Mouse (Mus musculus): ENCODE results near the gene Olfr1255. TPM values are rescaled to one million over a fixed set of nuclear protein-coding genes. Genes with fewer than 3 reads are reported as not detected.

The Olfr1255 gene
- polyA plus RNA-seq (2016; fragmentation: Nextera tagmentation; extraction: Ambion mirVana), result not detected in 2 replicates

DNA sequence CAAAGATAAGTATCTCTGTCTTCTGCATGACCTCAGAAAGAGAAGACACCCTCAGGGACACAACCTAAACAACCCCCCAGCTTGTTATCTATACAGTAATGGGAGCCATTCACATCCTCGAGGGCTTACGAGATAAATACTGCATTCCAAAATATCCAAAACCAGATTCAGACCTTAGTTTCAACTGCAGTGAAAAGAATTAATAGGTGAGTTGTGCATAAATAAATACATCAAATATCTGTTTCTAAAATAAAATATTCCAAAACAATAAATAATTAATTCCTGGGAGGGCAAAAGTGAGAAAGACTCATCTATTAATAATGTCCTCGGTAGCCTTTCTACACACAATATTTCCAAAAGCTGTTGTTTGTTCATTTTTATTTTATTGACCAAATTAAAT lies at the start of gene Olfr1255:
Gene Olfr1255 (plus strand): TSS at position 301 of the 400 bp plus-strand sequence.
- ATAC-seq (ENCODE audit: low FRiP score), result no peak

DNA sequence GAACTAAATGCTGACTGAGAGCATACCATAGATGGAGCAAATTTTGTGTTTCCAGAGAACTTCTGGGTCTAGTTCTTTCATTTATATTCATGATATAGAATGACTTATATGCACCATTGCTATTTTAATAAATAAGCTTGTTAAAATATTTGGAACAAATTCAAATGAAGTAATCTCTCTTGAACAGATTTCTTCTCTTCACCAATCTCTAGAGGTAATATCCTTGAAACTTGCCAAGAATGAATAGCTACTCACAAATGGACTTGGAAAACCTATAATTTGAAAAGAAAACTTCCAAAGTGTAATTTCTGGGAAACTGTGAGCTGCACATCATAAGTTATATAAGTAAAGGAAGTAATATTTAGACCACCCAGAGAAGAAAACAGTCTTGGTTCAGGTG lies 18.3 kb upstream of the Olfr1255 start, which contains the start of gene Olfr1254:
Gene Olfr1254 (minus strand): TSS at position 101 of the 400 bp plus-strand sequence.
- Histone ChIP-seq H3K9me3 (replicated peaks) (no peaks in the 10 kb centered on the region), H3K4me2 (replicated peaks) (no peak within 1 kb of the TSS), H3K36me3 (no peaks in the 10 kb centered on the region), H3K9ac (no peak within 1 kb of the TSS), H3K27me3 (no peaks in the 10 kb centered on the region), H3K4me3 (no peak within 1 kb of the TSS), H3K27ac (no peak within 1 kb of the TSS), H3K4me1 (no peaks in the 10 kb centered on the region)
- no peak for ATAC-seq (ENCODE audit: low FRiP score)

More for the DNA sequence above, at the start of gene Olfr1255:
- no peak within 1 kb of the TSS for H3K4me2 ChIP-seq (replicated peaks)
- no peak within 1 kb of the TSS for H3K27ac ChIP-seq
- no peaks in the 10 kb centered on the region for H3K4me1 ChIP-seq
- no peak within 1 kb of the TSS for H3K9ac ChIP-seq
- H3K36me3 ChIP-seq, result no peaks in the 10 kb centered on the region
- no peaks in the 10 kb centered on the region for H3K9me3 ChIP-seq (replicated peaks)
- no peak within 1 kb of the TSS for H3K4me3 ChIP-seq
- no peaks in the 10 kb centered on the region for H3K27me3 ChIP-seq
- WGBS, result 85% methylated on average over 3 of the region's 3 CpGs

DNA sequence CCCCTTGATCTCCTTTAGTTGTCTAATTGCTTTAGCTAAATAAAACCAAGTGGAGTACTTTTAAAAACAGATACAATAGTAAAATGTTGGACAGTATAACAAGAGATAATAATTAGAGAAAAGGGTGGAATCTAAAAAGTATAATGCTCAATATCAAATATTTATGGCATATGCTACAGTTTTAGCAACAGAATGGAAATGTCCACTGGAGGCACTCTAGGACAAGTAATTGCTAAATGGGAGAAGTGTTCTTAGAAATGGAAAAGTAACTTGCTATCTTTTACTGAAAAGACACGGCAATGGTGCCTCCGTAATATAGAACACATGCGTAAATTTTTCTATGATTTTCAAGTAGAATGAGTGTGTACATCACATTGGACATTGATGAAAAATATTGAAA lies 12.3 kb upstream of the Olfr1255 start:
- no peaks in the 10 kb centered on the region for H3K4me1 ChIP-seq
- no peak overlapping the region for H3K9ac ChIP-seq
- no peaks in the 10 kb centered on the region for H3K36me3 ChIP-seq
- ATAC-seq (ENCODE audit: low FRiP score), result no peak
- H3K9me3 ChIP-seq (replicated peaks), result no peaks in the 10 kb centered on the region
- H3K27ac ChIP-seq, result no peak overlapping the region
- WGBS, result 90% methylated on average over 3 of the region's 3 CpGs
- no peaks in the 10 kb centered on the region for H3K27me3 ChIP-seq
- no peak overlapping the region for H3K4me2 ChIP-seq (replicated peaks)
- H3K4me3 ChIP-seq, result no peak overlapping the region

DNA sequence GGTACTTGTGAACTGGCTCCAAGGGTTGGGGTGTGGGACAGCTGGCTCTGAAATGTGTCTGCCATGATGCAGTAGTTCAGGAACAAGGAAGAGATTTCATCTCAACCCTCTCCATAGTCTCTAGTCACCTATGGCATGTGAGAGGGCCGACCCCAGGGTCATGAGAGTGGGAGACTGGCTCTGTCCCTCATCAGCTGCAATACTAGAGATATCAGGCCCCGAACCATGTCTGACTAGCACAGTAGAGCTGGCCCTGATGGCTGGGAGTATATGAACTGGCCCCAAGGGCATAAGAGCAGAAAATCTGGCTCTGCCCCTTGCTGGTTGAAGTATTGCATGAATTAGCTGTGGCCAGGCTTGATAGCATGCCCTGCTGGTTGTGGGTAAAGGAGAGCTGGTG lies 1.1 kb upstream of the Olfr1255 start:
- no peak overlapping the region for H3K4me2 ChIP-seq (replicated peaks)
- no peaks in the 10 kb centered on the region for H3K36me3 ChIP-seq
- no peak overlapping the region for H3K9ac ChIP-seq
- 88% methylated on average over 2 of the region's 2 CpGs for WGBS
- no peak overlapping the region for H3K27ac ChIP-seq
- H3K4me3 ChIP-seq, result no peak overlapping the region
- no peaks in the 10 kb centered on the region for H3K4me1 ChIP-seq
- no peak for ATAC-seq (ENCODE audit: low FRiP score)
- no peaks in the 10 kb centered on the region for H3K27me3 ChIP-seq
- H3K9me3 ChIP-seq (replicated peaks), result no peaks in the 10 kb centered on the region

DNA sequence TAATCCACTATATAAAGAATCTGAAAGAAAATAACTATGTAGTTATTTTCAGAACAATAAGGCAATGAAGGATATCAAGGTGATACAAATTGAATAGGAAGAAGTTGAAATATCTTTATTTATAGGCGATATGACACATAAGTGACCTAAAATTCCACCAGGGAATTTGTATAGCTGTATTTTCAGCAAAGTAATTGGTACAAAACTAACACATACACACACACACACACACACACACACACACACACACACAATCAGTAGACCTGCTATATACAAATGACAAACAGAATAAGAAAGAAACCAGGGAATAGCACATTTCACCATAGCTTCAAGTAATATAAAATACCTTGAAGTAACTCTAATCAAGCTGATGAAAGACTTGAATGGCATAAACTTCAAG lies 8.4 kb downstream of the Olfr1255 start:
- 95% methylated on average over 1 of the region's 1 CpGs for WGBS
- no peak for ATAC-seq (ENCODE audit: low FRiP score)
- no peak overlapping the region for H3K4me2 ChIP-seq (replicated peaks)
- H3K36me3 ChIP-seq, result no peaks in the 10 kb centered on the region
- no peaks in the 10 kb centered on the region for H3K9me3 ChIP-seq (replicated peaks)
- H3K27ac ChIP-seq, result no peak overlapping the region
- H3K4me3 ChIP-seq, result no peak overlapping the region
- no peaks in the 10 kb centered on the region for H3K27me3 ChIP-seq
- no peaks in the 10 kb centered on the region for H3K4me1 ChIP-seq
- no peak overlapping the region for H3K9ac ChIP-seq

DNA sequence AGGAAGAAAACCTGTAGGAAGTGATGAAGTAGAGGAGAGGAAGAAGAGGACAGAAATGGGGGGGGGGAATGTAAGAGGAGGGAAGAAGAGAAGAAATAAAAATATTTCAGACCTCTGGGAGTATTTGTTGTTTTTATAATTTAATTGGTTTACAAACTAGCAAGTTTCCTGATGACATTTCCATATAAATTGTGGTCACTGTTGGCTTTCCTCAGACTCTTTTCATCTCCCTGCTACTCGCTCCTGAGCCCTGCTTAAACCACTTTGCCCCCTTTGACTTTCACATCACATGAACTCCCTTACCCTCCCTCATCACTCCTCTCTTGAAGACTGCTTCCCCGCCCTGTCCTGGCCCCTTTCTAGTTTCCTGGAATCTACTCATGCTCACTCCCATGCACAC lies 29.6 kb downstream of the Olfr1255 start, which contains the start of gene Olfr1256:
Gene Olfr1256 (minus strand): TSS at position 101 of the 400 bp plus-strand sequence.
- no peaks in the 10 kb centered on the region for H3K9me3 ChIP-seq (replicated peaks)
- H3K4me1 ChIP-seq, result no peaks in the 10 kb centered on the region
- H3K9ac ChIP-seq, result no peak within 1 kb of the TSS
- H3K27me3 ChIP-seq, result no peaks in the 10 kb centered on the region
- no peak for ATAC-seq (ENCODE audit: low FRiP score)
- no peaks in the 10 kb centered on the region for H3K36me3 ChIP-seq
- H3K4me2 ChIP-seq (replicated peaks), result no peak within 1 kb of the TSS
- H3K4me3 ChIP-seq, result no peak within 1 kb of the TSS
- WGBS, result 61% methylated on average over 2 of the region's 2 CpGs
- H3K27ac ChIP-seq, result no peak within 1 kb of the TSS

DNA sequence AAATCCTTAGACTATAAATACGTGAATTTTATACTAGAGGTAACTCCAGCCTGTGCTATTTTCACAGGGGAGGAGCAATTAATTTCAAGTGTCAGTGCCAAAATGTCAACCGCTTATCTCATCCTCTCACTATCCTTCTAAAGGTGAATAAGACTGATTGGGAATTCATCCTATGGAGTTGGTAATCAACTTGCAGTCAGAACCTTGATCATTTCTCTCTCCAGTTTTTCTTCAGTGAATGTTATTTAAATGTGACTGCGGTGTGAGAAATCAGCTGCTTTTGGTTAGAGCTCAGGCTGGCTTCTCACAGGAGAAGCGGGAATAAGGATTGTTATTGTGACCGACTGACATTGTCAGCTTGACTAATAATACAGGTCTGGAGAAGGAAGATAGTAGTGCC lies 36.3 kb downstream of the Olfr1255 start, which contains the start of gene Olfr48:
Gene Olfr48 (minus strand): TSS at position 101 of the 400 bp plus-strand sequence.
- H3K36me3 ChIP-seq, result no peaks in the 10 kb centered on the region
- no peak within 1 kb of the TSS for H3K4me2 ChIP-seq (replicated peaks)
- H3K27me3 ChIP-seq, result no peaks in the 10 kb centered on the region
- no peaks in the 10 kb centered on the region for H3K9me3 ChIP-seq (replicated peaks)
- no peak within 1 kb of the TSS for H3K27ac ChIP-seq
- WGBS, result 84% methylated on average over 5 of the region's 5 CpGs
- H3K9ac ChIP-seq, result no peak within 1 kb of the TSS
- no peaks in the 10 kb centered on the region for H3K4me1 ChIP-seq
- ATAC-seq (ENCODE audit: low FRiP score), result no peak
- H3K4me3 ChIP-seq, result no peak within 1 kb of the TSS

DNA sequence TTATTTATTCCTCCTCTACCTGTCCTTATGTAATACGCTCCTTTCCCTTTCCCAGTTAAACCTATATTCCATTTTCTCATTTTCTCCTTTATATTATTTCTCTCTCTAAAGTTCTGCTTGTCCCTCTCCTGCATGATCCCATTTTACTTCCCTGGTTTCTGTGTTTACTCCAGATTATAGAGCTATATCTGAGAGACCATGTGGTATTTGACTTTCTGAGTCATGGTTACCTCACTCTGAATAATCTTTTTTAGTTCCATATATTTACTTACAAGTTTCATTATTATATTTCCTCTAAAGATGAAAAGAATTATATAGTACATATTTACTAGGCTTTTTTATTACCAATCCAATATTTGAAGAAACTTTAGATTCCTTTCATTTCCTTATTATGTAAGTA lies 37.4 kb downstream of the Olfr1255 start:
- H3K4me1 ChIP-seq, result no peaks in the 10 kb centered on the region
- no peak for ATAC-seq (ENCODE audit: low FRiP score)
- H3K4me2 ChIP-seq (replicated peaks), result no peak overlapping the region
- no peaks in the 10 kb centered on the region for H3K9me3 ChIP-seq (replicated peaks)
- H3K4me3 ChIP-seq, result no peak overlapping the region
- H3K27ac ChIP-seq, result no peak overlapping the region
- no peaks in the 10 kb centered on the region for H3K36me3 ChIP-seq
- H3K9ac ChIP-seq, result no peak overlapping the region
- WGBS, result 90% methylated on average over 1 of the region's 1 CpGs
- H3K27me3 ChIP-seq, result no peaks in the 10 kb centered on the region

Other genes starting within 250 kb of the Olfr1255 start
- not detected in 2 replicates for gene Olfr1245, start 233.6 kb upstream of the Olfr1255 start, polyA plus RNA-seq (2016; fragmentation: Nextera tagmentation; extraction: Ambion mirVana)
- not detected in 2 replicates for gene Olfr1246, start 218.9 kb upstream of the Olfr1255 start, polyA plus RNA-seq (2016; fragmentation: Nextera tagmentation; extraction: Ambion mirVana)
- not detected in 2 replicates for gene Olfr1247, start 197.9 kb upstream of the Olfr1255 start, polyA plus RNA-seq (2016; fragmentation: Nextera tagmentation; extraction: Ambion mirVana)
- not detected in 2 replicates for gene Olfr1248, start 193.8 kb upstream of the Olfr1255 start, polyA plus RNA-seq (2016; fragmentation: Nextera tagmentation; extraction: Ambion mirVana)
- not detected in 2 replicates for gene Olfr1249, start 177.1 kb upstream of the Olfr1255 start, polyA plus RNA-seq (2016; fragmentation: Nextera tagmentation; extraction: Ambion mirVana)
- not detected in 2 replicates for gene Olfr1250, start 150.6 kb upstream of the Olfr1255 start, polyA plus RNA-seq (2016; fragmentation: Nextera tagmentation; extraction: Ambion mirVana)
- not detected in 2 replicates for gene Olfr1251, start 140.1 kb upstream of the Olfr1255 start, polyA plus RNA-seq (2016; fragmentation: Nextera tagmentation; extraction: Ambion mirVana)
- gene Olfr1252, start 87.0 kb upstream of the Olfr1255 start, polyA plus RNA-seq (2016; fragmentation: Nextera tagmentation; extraction: Ambion mirVana), result not detected in 2 replicates
- not detected in 2 replicates for gene Olfr1253, start 55.0 kb upstream of the Olfr1255 start, polyA plus RNA-seq (2016; fragmentation: Nextera tagmentation; extraction: Ambion mirVana)
- gene Olfr1254, start 18.4 kb upstream of the Olfr1255 start, polyA plus RNA-seq (2016; fragmentation: Nextera tagmentation; extraction: Ambion mirVana), result not detected in 2 replicates
- gene Olfr1256, start 29.5 kb downstream of the Olfr1255 start, polyA plus RNA-seq (2016; fragmentation: Nextera tagmentation; extraction: Ambion mirVana), result not detected in 2 replicates
- gene Olfr48, start 36.2 kb downstream of the Olfr1255 start, polyA plus RNA-seq (2016; fragmentation: Nextera tagmentation; extraction: Ambion mirVana), result not detected in 2 replicates
- not detected in 2 replicates for gene Olfr1257, start 66.4 kb downstream of the Olfr1255 start, polyA plus RNA-seq (2016; fragmentation: Nextera tagmentation; extraction: Ambion mirVana)
- gene Olfr1258, start 115.3 kb downstream of the Olfr1255 start, polyA plus RNA-seq (2016; fragmentation: Nextera tagmentation; extraction: Ambion mirVana), result not detected in 2 replicates
- not detected in 2 replicates for gene Olfr1259, start 136.6 kb downstream of the Olfr1255 start, polyA plus RNA-seq (2016; fragmentation: Nextera tagmentation; extraction: Ambion mirVana)
- gene Olfr1260, start 162.3 kb downstream of the Olfr1255 start, polyA plus RNA-seq (2016; fragmentation: Nextera tagmentation; extraction: Ambion mirVana), result not detected in 2 replicates
- not detected in 2 replicates for gene Olfr1261, start 179.2 kb downstream of the Olfr1255 start, polyA plus RNA-seq (2016; fragmentation: Nextera tagmentation; extraction: Ambion mirVana)
- not detected in 2 replicates for gene Olfr1262, start 188.1 kb downstream of the Olfr1255 start, polyA plus RNA-seq (2016; fragmentation: Nextera tagmentation; extraction: Ambion mirVana)
- gene Olfr1263, start 200.1 kb downstream of the Olfr1255 start, polyA plus RNA-seq (2016; fragmentation: Nextera tagmentation; extraction: Ambion mirVana), result not detected in 2 replicates
- not detected in 2 replicates for gene Olfr1264, start 213.5 kb downstream of the Olfr1255 start, polyA plus RNA-seq (2016; fragmentation: Nextera tagmentation; extraction: Ambion mirVana)
- gene Olfr1265, start 223.3 kb downstream of the Olfr1255 start, polyA plus RNA-seq (2016; fragmentation: Nextera tagmentation; extraction: Ambion mirVana), result not detected in 2 replicates